Mouse (Mus musculus) lung, postnatal 0 days (tissue): ENCODE measurements around the gene Pde4d.

Source experiments
- CTCF ChIP-seq: IDR thresholded peaks from 2 replicates; pipeline ENCODE4 v1.5.1; 2016; ENCODE audit warnings: antibody characterized with exemption, mild to moderate bottlenecking
- EP300 ChIP-seq: IDR thresholded peaks from 2 replicates; pipeline ENCODE4 v1.6.1; 2016; ENCODE audit warnings: antibody characterized with exemption, mild to moderate bottlenecking, control low read depth

GRCm38 (mm10) chr13:108952911-108953310, 503.2 kb downstream of the Pde4d start:
- TF ChIP-seq EP300 (no peak), CTCF (no peak)
